Mouse (Mus musculus) hindbrain, embryonic 15.5 days (tissue): ENCODE measurements around the gene RPS10-NUDT3. TPM values are rescaled to one million over a fixed set of nuclear protein-coding genes. Genes with fewer than 3 reads are reported as not detected.

Experiments used
- ATAC-seq: fragments of 200-750 bp; cut with Nextera tagmentation; 2 replicates; pipeline ENCODE4 v1.8.0; 2017; ENCODE audit warnings: low read depth, moderate number of reproducible peaks, moderate TSS enrichment; ENCODE audit not compliant: low FRiP score
- H3K27ac ChIP-seq: fragments of 300-500 bp; sonication (generic); replicated peaks from 2 replicates; pipeline ENCODE4 v1.5.1; 2015; ENCODE audit warnings: mild to moderate bottlenecking, inconsistent platforms
- H3K27me3 ChIP-seq: fragments of 300-500 bp; sonication (generic); 2 replicates; pipeline ENCODE4 v1.6.1; 2015; ENCODE audit warnings: control low read depth, inconsistent platforms
- H3K36me3 ChIP-seq: fragments of 300-500 bp; sonication (generic); 2 replicates; pipeline ENCODE4 v1.6.1; 2015; ENCODE audit warnings: control low read depth, inconsistent platforms
- H3K4me1 ChIP-seq: fragments of 300-500 bp; sonication (generic); replicated peaks from 2 replicates; pipeline ENCODE4 v1.6.1; 2015; ENCODE audit warnings: control low read depth, inconsistent platforms
- H3K4me2 ChIP-seq: fragments of 300-500 bp; sonication (generic); 2 replicates; pipeline ENCODE4 v1.6.1; 2015; ENCODE audit warnings: moderate library complexity, mild to moderate bottlenecking, inconsistent platforms
- H3K4me3 ChIP-seq: fragments of 300-500 bp; sonication (generic); 2 replicates; pipeline ENCODE4 v1.5.1; 2015; ENCODE audit warnings: mild to moderate bottlenecking, inconsistent platforms
- H3K9ac ChIP-seq: fragments of 300-500 bp; sonication (generic); 2 replicates; pipeline ENCODE4 v1.6.1; 2015; ENCODE audit warnings: inconsistent platforms
- H3K9me3 ChIP-seq: fragments of 300-500 bp; sonication (generic); 2 replicates; pipeline ENCODE4 v1.6.1; 2016; ENCODE audit warnings: control low read depth, inconsistent platforms
- WGBS: fragments of 180-500 bp; shearing (Covaris S2); methylation state at CpG from one replicate; pipeline ENCODE4 v1.1.7; 2015; 5-methylcytosine and 5-hydroxymethylcytosine counted together
- polyA plus RNA-seq: library from polyadenylated mRNA; unstranded; fragments of >200 nt; fragmentation: Nextera tagmentation; extraction: Ambion mirVana; gene quantifications from 2 replicates; pipeline ENCODE4 v1.2.1, GENCODE M21; 2015

RPS10-NUDT3 gene
- polyA plus RNA-seq, 1 experiment from 2014 or later = not detected

DNA sequence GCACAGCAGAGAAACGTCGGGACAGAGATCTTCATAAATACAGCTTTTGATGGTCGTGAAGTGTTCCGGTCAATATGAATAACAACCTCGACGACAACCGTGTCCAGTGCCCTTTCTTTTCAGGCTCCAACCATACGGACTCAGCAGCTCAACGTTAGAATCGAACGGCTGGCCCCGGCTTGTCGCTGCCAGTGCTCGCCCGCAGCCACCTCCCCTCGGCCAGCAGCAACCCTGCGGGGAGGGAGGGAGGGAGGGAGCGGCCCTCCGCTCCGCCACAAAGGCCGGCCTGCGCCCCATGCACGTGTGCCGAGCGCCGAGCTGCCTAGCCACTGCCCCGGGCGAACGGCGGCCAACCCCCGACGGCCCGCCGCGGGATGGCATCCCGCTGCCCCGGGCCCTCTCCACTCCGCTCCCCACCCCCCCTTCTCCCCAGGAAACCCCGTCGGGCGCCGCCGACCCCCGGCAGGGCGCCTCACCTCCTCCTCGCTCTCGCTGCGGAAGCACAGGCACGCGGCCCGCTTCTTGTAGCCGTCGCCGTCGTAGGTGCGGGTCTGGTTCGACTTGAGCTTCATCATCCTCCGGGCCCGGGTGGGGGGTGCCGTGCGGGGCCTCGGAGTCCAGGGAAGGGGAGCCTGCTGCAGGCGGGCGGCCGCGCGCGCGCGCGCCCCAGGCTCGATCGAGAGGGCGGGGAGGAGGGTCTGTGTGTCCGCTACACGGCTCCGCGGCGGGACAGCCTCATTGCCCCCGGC lies 12.2 kb downstream of the RPS10-NUDT3 start:
- peak overlapping the region; percentile 99 for H3K9ac ChIP-seq
- 2% methylated on average over 52 of the region's 80 CpGs for WGBS

DNA sequence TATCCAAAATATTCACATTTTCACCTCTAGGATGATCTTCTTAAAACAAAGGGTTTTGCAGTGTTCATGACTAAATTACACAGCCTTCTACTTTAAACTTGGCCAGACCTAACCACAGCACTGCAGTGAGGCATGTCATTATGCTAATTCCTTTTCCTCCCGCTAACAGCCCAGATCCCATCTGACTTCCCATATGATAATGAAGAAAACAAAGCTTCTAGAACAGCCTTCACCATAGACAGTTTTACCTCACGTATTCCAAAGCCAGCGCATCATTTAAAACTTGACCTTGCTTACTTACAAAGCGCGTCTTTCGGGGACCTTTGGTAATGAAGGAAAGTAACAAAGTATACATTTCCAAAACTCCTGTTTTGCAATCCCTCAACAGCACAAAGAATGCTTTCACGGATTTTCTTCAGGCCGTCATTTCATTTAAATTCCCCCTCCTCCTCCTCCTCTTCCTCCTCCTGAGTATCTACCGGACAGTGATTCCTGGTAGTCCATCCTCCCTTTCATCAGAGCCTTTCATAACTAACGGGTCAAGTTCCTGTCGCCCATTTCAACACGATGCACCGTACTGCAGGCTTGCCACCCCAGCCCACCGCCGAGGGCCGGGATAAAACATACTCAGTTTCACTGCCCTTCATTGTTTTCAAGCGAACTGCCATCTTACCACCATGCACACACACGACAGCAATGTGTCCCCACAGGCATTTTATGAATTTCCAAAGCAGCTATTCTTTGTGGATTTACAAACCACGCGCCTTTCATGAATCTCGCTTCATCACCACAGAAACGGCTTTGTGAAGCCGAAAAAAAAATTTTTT lies 13.1 kb downstream of the RPS10-NUDT3 start:
- peak overlapping the region; percentile 99 for H3K9ac ChIP-seq
- no peaks in the 10 kb centered on the region for H3K27me3 ChIP-seq
- H3K4me1 ChIP-seq = peaks cover 38% of the 10 kb centered on the region
- no peak for ATAC-seq
- 2% methylated on average over 23 of the region's 23 CpGs for WGBS
- H3K36me3 ChIP-seq = peaks cover 6% of the 10 kb centered on the region; the same call in 1 of the 2 replicates
- H3K4me2 ChIP-seq = peak overlapping the region; percentile 66
- peak overlapping the region; percentile 96 for H3K27ac ChIP-seq
- H3K4me3 ChIP-seq = peak overlapping the region; percentile 96
- H3K9me3 ChIP-seq = no peaks in the 10 kb centered on the region

More for the DNA sequence above, 12.2 kb downstream of the RPS10-NUDT3 start:
- peak overlapping the region; percentile 96 for H3K27ac ChIP-seq
- H3K4me1 ChIP-seq = peaks cover 38% of the 10 kb centered on the region
- peak; percentile 44 for ATAC-seq
- H3K9me3 ChIP-seq = no peaks in the 10 kb centered on the region
- H3K4me3 ChIP-seq = peak overlapping the region; percentile 96
- no peaks in the 10 kb centered on the region for H3K27me3 ChIP-seq
- H3K4me2 ChIP-seq = peak overlapping the region; percentile 66
- H3K36me3 ChIP-seq = peaks cover under 1% of the 10 kb centered on the region; the same call in 1 of the 2 replicates

DNA sequence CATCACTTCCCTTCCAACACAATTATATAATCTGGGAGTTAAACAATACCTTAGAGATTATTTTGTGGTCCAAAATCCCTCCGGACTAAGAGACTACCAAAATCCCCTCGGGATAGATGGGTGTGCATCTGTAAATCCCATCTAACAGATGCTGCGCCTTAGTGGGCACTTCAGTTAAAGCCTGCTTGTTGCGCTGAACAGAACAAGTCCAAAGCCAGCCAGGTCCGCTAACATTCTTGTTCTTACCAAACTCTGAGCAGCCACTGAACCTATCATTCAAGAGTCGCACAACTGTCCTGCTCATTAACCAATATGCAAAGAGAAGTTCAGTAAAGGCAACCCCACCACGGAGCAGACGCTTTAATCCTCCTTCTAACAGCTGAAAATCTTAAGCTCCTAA lies 13.9 kb downstream of the RPS10-NUDT3 start:
- peak overlapping the region; percentile 66 for H3K4me2 ChIP-seq
- ATAC-seq = no peak
- no peaks in the 10 kb centered on the region for H3K9me3 ChIP-seq
- peaks cover 6% of the 10 kb centered on the region; the same call in 1 of the 2 replicates for H3K36me3 ChIP-seq
- peak overlapping the region; percentile 96 for H3K27ac ChIP-seq
- H3K27me3 ChIP-seq = no peaks in the 10 kb centered on the region
- peaks cover 38% of the 10 kb centered on the region for H3K4me1 ChIP-seq
- WGBS = 26% methylated on average over 8 of the region's 8 CpGs
- H3K4me3 ChIP-seq = peak overlapping the region; percentile 96
- peak overlapping the region; percentile 99 for H3K9ac ChIP-seq

DNA sequence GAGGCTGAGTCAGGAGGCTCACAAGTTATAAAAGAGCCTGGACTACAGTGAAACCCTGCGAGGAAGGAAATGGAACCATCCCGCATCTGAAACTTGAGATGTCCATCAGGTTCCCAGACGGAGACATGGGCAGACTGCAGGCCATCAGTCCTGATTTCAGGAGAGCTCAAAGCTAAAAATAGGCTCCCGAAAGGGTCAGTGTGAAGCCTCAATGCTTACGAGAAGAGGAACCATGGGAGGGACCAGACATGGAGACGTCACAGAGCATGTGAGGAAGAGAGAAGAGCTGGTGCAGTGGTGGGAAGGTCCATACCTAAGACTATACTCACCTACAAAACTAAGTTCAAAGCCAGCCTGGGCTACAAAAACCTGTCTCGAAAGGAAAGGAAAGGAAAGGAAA lies 19.6 kb downstream of the RPS10-NUDT3 start:
- Histone ChIP-seq H3K27ac (no peak overlapping the region), H3K27me3 (no peaks in the 10 kb centered on the region), H3K9me3 (no peaks in the 10 kb centered on the region), H3K4me3 (no peak overlapping the region), H3K9ac (no peak overlapping the region), H3K36me3 (peaks cover 6% of the 10 kb centered on the region; the same call in 1 of the 2 replicates), H3K4me1 (peaks cover 60% of the 10 kb centered on the region), H3K4me2 (no peak overlapping the region)
- ATAC-seq = no peak
- whole genome bisulfite sequencing = 73% methylated on average over 7 of the region's 7 CpGs

DNA sequence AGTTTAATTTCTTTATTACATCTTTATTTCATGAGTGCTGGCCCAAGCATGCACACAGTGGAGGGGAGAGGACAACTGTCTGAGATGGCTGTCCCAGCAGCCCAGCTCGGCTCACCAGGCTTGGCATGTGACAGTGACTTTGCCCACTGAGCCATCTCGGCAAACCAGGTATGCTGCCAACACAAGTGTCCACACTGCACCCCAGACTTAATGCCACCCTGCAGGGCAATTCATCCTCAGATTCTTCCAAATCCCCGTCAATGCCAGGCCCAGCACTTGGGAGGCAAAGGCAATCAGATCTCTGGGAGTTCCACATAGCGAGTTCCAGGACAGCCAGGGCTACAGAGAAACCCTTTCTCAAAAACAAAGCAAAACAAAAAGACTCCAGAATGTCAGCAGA lies 22.0 kb downstream of the RPS10-NUDT3 start:
- no peaks in the 10 kb centered on the region for H3K27me3 ChIP-seq
- no peaks in the 10 kb centered on the region for H3K9me3 ChIP-seq
- WGBS = 61% methylated on average over 4 of the region's 4 CpGs
- peaks cover 44% of the 10 kb centered on the region for H3K4me1 ChIP-seq
- H3K27ac ChIP-seq = no peak overlapping the region
- H3K36me3 ChIP-seq = peaks cover 6% of the 10 kb centered on the region; the same call in 1 of the 2 replicates
- no peak overlapping the region for H3K4me3 ChIP-seq
- ATAC-seq = no peak
- no peak overlapping the region for H3K9ac ChIP-seq
- no peak overlapping the region for H3K4me2 ChIP-seq

DNA sequence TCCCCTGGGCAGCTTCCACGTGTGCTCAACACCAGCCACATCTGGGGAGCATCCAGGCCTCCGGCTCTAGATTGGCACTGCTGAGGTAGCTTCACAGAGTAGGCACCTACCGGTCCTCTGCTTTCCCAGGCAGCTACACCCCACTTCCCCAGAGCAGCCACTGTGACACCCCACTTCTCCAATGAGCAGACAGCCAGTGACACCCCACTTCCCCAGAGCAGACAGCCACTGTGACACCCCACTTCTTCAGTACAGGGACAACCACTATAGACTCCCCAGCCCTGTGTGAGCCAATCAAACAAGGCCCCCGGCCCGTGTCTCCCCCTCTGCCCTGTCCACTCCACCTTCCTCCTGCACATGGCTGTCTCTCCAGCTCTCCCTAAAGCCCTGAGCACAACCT lies 23.0 kb downstream of the RPS10-NUDT3 start:
- 89% methylated on average over 5 of the region's 5 CpGs for WGBS
- peaks cover 44% of the 10 kb centered on the region for H3K4me1 ChIP-seq
- no peak for ATAC-seq

DNA sequence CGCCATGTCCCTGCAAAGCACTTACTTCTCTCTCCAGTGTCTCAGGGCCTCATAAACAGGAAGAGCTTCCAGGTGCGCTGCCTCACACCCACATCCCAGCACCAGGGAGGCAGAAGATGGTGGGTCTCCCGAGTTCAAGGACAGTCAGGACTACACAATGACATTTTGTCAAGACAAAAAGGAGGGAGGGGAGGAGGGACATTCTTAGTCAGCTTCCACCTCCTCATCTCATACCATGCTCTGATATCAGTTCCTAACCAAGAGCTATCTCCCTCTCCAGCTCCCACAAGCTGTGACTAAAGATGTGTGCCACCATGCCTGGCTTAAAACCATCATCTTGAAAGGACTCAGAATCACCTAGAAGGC lies 23.5 kb downstream of the RPS10-NUDT3 start:
- 0 out of 2 replicates have a peak overlapping the region, but pooled peaks have one; percentile 28 for H3K27ac ChIP-seq

More for the DNA sequence above, 23.0 kb downstream of the RPS10-NUDT3 start:
- Histone ChIP-seq H3K4me2 (no peak overlapping the region), H3K36me3 (no peaks in the 10 kb centered on the region), H3K27ac (no peak overlapping the region), H3K4me3 (no peak overlapping the region), H3K9me3 (no peaks in the 10 kb centered on the region), H3K9ac (no peak overlapping the region), H3K27me3 (no peaks in the 10 kb centered on the region)

DNA sequence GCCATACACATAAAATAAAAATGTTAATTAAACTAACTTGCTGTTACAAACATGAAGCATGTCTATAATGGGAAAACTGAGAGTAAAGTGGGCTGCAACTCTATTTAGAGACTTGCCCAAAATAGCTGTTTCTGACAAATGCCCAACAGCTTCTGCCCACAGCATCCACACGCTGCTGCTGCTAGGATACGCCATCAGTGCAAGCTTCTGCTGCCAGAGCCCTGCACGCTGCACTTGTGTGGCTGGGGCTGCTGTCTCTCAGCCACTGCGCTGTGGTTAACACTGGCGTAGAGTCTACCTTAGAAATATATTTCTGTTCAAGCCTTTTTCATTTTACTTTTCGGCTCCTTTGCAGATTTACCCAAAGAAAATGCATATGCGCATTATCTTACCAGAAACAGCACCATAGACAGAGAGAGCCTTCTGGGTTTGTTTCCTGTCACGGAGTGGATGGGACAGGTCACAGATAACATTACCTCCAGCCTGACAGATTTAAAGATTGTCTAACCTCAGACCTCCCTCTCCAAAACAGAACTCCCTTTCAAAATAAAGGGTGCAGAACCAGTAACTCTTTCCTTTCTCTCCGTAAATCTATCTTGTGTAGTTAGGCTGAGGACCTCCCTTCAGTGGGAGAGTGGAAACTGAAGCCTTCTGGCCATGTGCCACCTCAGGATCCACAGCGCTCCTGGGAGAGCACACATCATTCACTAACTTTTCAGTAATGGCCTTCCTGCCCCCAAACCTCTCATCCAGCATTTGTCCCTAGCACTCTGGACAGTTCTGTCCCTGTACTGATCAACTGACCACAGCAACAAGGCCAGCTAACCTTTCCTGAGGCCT lies 24.1 kb downstream of the RPS10-NUDT3 start:
- 69% methylated on average over 10 of the region's 10 CpGs for WGBS
- Histone ChIP-seq H3K9me3 (no peaks in the 10 kb centered on the region), H3K27ac (peak overlapping the region; percentile 28; the same call in 1 of the 2 replicates), H3K36me3 (no peaks in the 10 kb centered on the region), H3K4me2 (no peak overlapping the region), H3K4me3 (no peak overlapping the region), H3K4me1 (peaks cover 48% of the 10 kb centered on the region), H3K9ac (no peak overlapping the region), H3K27me3 (no peaks in the 10 kb centered on the region)
- ATAC-seq = no peak

More for the DNA sequence above, 23.5 kb downstream of the RPS10-NUDT3 start:
- H3K9ac ChIP-seq = no peak overlapping the region
- H3K9me3 ChIP-seq = no peaks in the 10 kb centered on the region
- H3K36me3 ChIP-seq = no peaks in the 10 kb centered on the region
- H3K4me1 ChIP-seq = peaks cover 44% of the 10 kb centered on the region
- H3K4me3 ChIP-seq = no peak overlapping the region
- no peaks in the 10 kb centered on the region for H3K27me3 ChIP-seq
- 82% methylated on average over 3 of the region's 3 CpGs for WGBS
- no peak for ATAC-seq
- H3K4me2 ChIP-seq = no peak overlapping the region

DNA sequence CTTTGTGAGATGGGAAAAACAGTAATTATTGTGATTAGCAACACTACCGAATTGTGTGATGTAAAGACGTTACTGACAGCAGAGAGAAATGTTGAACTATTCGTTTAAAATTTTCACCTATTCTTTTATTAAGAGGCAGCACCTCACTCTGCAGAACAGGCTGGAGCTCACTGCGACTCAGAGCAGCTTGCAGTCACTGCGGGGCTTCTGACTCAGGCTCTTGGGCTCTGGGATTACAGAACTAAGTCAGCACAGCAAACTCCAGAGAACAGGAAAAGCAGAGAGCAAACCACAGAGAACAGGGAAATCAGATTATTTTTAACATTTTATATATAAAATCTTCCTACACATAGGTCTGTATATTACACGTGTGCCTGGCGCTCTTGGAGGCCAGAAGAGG lies 25.4 kb downstream of the RPS10-NUDT3 start:
- no peak overlapping the region for H3K27ac ChIP-seq
- H3K9ac ChIP-seq = no peak overlapping the region
- no peak overlapping the region for H3K4me2 ChIP-seq
- no peaks in the 10 kb centered on the region for H3K36me3 ChIP-seq
- H3K27me3 ChIP-seq = no peaks in the 10 kb centered on the region
- no peaks in the 10 kb centered on the region for H3K9me3 ChIP-seq
- H3K4me1 ChIP-seq = peaks cover 52% of the 10 kb centered on the region
- WGBS = 86% methylated on average over 7 of the region's 7 CpGs
- no peak overlapping the region for H3K4me3 ChIP-seq
- no peak for ATAC-seq

DNA sequence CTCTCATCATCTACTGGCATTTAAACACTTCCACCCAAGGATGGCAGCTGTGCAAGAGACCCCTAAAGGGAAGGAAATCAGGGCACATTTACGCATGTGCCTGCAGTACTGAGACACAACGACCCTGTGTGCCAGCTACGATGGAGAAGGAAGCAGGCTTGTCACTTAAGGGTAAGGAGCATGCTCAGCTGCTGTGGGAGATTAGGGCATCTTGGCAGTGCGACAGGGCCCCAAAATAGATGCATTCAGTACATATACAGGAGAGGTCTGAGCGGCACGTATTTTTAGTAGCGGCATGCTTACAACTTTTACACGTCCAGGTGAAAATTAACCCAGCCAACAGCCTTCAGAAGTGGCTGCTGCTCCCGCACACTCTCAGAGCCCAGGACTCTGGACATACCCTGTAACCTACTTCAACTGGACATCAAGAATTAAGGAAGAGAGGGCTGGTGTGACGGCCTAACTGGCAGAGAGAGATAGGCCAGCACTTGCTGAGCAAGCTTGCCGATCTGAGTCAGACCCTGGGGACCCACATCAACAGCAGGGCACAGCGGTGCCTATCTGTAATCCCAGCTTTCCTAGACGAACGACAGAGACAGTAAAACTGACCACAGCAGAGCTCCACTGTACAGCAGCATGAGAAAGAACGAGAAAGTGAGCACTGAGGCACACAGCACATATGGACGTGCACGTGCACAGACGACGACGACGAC lies 31.3 kb downstream of the RPS10-NUDT3 start:
- Histone ChIP-seq H3K4me3 (no peak overlapping the region), H3K4me2 (no peak overlapping the region), H3K27ac (no peak overlapping the region), H3K4me1 (peaks cover 60% of the 10 kb centered on the region), H3K27me3 (no peaks in the 10 kb centered on the region), H3K9me3 (no peaks in the 10 kb centered on the region), H3K36me3 (no peaks in the 10 kb centered on the region), H3K9ac (no peak overlapping the region)
- ATAC-seq = no peak
- WGBS = 69% methylated on average over 21 of the region's 21 CpGs

DNA sequence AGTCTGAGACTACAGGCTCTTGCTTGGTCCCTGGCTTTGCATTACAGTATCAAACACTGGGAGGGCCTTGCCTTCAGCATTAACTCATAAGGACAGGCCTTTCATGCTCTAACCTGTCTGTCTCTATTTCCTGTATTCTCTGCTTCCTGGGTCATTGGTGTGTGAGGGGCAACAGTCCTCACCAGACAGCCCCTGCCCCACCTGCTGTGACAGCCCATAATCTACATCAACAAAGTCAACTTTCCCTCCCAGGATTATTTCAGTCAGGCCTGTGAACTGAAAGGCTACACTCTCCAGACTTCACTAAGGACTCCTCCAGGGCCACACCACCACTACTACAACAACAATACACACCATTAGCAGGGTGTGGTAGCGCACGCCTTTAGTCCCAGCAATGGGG lies 32.0 kb downstream of the RPS10-NUDT3 start:
- no peaks in the 10 kb centered on the region for H3K9me3 ChIP-seq
- H3K27me3 ChIP-seq = no peaks in the 10 kb centered on the region
- H3K4me3 ChIP-seq = no peak overlapping the region
- 0 out of 2 replicates have a peak overlapping the region, but pooled peaks have one; percentile 15 for H3K27ac ChIP-seq
- no peak overlapping the region for H3K9ac ChIP-seq
- 84% methylated on average over 2 of the region's 2 CpGs for WGBS
- no peaks in the 10 kb centered on the region for H3K36me3 ChIP-seq
- peaks cover 60% of the 10 kb centered on the region for H3K4me1 ChIP-seq
- H3K4me2 ChIP-seq = no peak overlapping the region
- ATAC-seq = no peak
